Mouse (Mus musculus): Measurements from ENCODE around the gene Rere.

GRCm38 (mm10) chr4:150504304-150505021, 223.0 kb downstream of the Rere start:
- TF ChIP-seq POLR2A (IDR thresholded peaks at IDR 0.05; ENCODE audit: borderline replicate concordance, extremely low read depth, low read depth, low read length) (no peak), CTCF (IDR thresholded peaks at IDR 0.05; ENCODE audit: insufficient read depth, low read length) (no peak)
